Mouse (Mus musculus): Measurements from ENCODE around the gene Nt5c3b.

Nt5c3b gene

GRCm38 (mm10) chr11:100426820-100427219 lies 14.8 kb downstream of the Nt5c3b start:
- no peak for DNase-seq

GRCm38 (mm10) chr11:100425851-100426250 lies 15.8 kb downstream of the Nt5c3b start:
- peak; percentile 97 for DNase-seq

- peak; percentile 91 for DNase-seq
These were observed 17.8 kb downstream of the Nt5c3b start for GRCm38 (mm10) chr11:100423836-100424235.

- DNase-seq = peak; percentile 91
These were observed 20.1 kb downstream of the Nt5c3b start for GRCm38 (mm10) chr11:100421537-100421936.

- DNase-seq = peak; percentile 99
These were observed 26.4 kb downstream of the Nt5c3b start, which contains the start of gene Fkbp10 for GRCm38 (mm10) chr11:100414914-100415822. Gene Fkbp10 (plus strand): TSS chr11:100415697.

GRCm38 (mm10) chr11:100414021-100414913 lies 27.3 kb downstream of the Nt5c3b start, which contains the start of gene P3h4:
Gene P3h4 (minus strand): TSS chr11:100414836.
- DNase-seq = peak; percentile 99

- peak; percentile 93 for DNase-seq
These were observed 28.1 kb downstream of the Nt5c3b start for GRCm38 (mm10) chr11:100413541-100413940.

GRCm38 (mm10) chr11:100411736-100412135 lies 29.9 kb downstream of the Nt5c3b start:
- peak; percentile 92 for DNase-seq

- peak; percentile 91 for DNase-seq
These were observed 31.9 kb downstream of the Nt5c3b start for GRCm38 (mm10) chr11:100409686-100410085.

- DNase-seq = peak; percentile 88
These were observed 32.7 kb downstream of the Nt5c3b start for GRCm38 (mm10) chr11:100408835-100409462.

GRCm38 (mm10) chr11:100408076-100408834 lies 33.4 kb downstream of the Nt5c3b start:
- DNase-seq = peak; percentile 98

- peak; percentile 90 for DNase-seq
These were observed 34.5 kb downstream of the Nt5c3b start for GRCm38 (mm10) chr11:100406995-100407705.

GRCm38 (mm10) chr11:100406273-100406672 lies 35.3 kb downstream of the Nt5c3b start:
- peak; percentile 89 for DNase-seq

- peak; percentile 91 for DNase-seq
These were observed 37.0 kb downstream of the Nt5c3b start for GRCm38 (mm10) chr11:100404456-100405074.

GRCm38 (mm10) chr11:100403445-100404134 lies 38.0 kb downstream of the Nt5c3b start:
- DNase-seq = peak; percentile 92

- peak; percentile 93 for DNase-seq
These were observed 38.9 kb downstream of the Nt5c3b start for GRCm38 (mm10) chr11:100402682-100403081.

GRCm38 (mm10) chr11:100402240-100402639 lies 39.4 kb downstream of the Nt5c3b start:
- peak; percentile 98 for DNase-seq

- DNase-seq = peak; percentile 93
These were observed 40.8 kb downstream of the Nt5c3b start for GRCm38 (mm10) chr11:100400842-100401241.

- DNase-seq = peak; percentile 96
These were observed 41.7 kb downstream of the Nt5c3b start for GRCm38 (mm10) chr11:100399727-100400538.
